Mouse (Mus musculus) neutrophil, adult 5-6 weeks (primary cell): ENCODE results near the gene Ccrl2. TPM values are rescaled to one million over a fixed set of nuclear protein-coding genes. Genes with fewer than 3 reads are reported as not detected.

Experiments
- ATAC-seq: fragments of 151-379, 151-347 bp; 2 replicates; pipeline ENCODE4 v1.8.0; 2017; ENCODE audit warnings: mild to moderate bottlenecking, moderate TSS enrichment; ENCODE audit not compliant: insufficient number of reproducible peaks, poor library complexity, low FRiP score, severe bottlenecking; ENCODE audit errors: extremely low read depth
- total RNA-seq: library from RNA; stranded (forward); fragments of 200-1000 nt; gene quantifications from 2 replicates; pipeline ENCODE4 v1.2.3, GENCODE M21; 2017

Ccrl2 gene
- total RNA-seq: 12.0 and 12.5 TPM in 2 replicates

DNA sequence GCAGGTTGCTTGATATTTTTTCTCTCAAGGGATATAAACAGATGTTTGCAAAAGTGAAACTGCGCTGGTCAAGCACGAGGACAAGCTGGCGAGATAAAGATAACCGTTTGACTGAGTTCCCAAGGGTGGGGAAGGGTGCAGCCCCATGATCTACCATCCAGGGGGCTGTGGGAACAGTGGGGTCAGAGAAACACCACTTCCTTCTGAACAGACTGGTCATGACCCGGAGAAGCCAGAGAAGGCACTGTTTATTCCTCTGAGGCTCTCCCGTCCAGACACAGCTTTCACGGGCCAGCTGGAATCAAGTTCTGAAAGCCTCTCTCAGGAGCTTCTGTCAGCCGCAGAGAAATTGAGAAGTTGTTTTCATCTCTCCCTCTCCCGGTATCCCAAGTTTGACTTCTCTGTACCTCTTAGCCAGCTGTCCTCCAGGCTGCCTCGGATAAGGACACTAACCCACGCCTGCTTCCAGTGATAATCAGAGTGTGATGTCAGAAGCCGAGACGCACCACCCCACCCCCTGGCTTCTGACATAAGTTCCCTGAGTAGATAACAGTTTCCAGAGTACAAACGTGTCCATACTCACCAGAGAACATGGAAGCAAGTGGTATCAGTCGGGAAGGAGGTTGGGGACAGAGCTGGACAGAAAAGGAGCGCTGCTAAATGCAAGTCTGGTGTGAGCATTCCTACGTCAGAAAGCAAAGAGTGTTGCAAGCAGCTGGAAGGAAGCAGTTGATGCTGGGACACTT lies at the start of gene Ccrl2:
TSS of gene Ccrl2 (minus strand) at position 722 of the 746 bp plus-strand sequence.
- peak; percentile 28; the same call in 1 of the 2 replicates for ATAC-seq

DNA sequence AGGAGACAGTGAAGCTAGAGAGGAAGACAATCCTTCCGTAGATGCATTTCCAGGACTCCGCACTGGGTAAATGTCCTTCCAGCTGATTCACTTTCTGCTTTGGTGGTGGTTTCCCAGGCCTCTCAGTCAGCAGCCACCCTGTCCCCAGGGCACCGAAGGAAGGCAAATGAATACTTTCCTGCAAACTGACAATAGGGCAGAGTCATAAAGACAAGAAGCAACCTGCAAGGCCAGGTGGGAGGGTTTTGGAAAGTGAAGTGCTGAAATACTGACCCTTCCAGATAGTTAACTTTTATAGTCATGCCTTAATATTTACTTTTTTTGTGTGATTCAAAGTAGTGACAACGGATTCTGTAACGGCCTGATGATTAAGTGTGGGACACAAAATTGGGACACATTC lies 46.6 kb upstream of the Ccrl2 start:
- ATAC-seq: no peak

DNA sequence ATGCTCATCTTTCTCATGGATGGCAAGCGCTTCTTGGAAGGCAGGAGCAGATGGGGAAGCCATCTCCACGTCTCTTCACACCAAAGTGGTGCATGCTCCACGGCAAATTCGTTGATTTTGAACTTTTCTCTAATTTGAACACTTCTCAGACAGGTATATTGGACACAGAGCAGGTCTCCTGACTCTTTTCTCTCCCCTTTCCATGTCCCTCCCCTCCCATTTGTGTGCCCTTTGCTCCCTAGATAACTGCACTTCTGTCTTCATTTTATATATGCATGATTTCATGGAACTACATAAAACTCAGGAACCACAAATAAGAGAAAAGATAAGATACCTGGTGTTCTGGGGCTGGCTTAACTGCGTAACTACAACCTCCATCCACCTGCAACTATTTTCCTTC lies 46.0 kb upstream of the Ccrl2 start:
- ATAC-seq: no peak

DNA sequence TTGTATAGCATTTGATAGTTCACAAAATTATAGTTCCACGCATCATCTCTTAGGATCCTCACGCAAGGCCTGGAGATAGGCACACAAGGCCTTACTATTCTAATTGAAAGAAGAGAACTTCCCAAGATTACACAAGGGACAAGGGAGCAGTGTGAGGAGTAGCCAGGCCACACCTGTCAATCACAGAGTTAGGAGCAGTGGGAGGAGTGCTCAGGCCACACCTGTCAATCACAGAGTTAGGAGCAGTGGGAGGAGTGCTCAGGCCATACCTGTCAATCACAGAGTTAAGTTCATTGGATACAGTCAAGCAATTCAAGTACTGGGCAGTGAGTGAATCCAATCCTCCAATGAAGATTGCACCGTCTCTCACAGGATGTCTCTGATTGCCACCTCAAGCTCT lies 43.1 kb upstream of the Ccrl2 start:
- ATAC-seq: no peak

DNA sequence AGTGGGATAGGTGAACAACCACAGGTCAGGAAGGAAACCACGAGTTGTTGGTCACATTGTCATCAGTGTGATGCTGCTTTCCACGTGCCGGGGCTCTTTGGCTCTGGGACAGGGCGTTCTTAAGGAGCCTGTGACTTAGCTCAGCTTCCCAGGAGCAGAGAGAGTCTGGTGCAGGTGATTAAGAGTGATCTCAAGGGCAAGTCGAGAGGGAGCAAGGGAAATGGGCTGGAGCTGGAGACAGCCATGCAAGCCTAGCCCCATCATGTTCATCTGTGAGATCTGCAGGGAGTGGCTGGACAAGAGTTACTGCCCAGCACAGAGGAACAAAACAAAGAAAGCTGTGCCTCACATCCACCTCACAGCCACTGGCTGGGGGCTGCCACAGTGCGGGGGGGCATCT lies 40.2 kb upstream of the Ccrl2 start:
- no peak for ATAC-seq

DNA sequence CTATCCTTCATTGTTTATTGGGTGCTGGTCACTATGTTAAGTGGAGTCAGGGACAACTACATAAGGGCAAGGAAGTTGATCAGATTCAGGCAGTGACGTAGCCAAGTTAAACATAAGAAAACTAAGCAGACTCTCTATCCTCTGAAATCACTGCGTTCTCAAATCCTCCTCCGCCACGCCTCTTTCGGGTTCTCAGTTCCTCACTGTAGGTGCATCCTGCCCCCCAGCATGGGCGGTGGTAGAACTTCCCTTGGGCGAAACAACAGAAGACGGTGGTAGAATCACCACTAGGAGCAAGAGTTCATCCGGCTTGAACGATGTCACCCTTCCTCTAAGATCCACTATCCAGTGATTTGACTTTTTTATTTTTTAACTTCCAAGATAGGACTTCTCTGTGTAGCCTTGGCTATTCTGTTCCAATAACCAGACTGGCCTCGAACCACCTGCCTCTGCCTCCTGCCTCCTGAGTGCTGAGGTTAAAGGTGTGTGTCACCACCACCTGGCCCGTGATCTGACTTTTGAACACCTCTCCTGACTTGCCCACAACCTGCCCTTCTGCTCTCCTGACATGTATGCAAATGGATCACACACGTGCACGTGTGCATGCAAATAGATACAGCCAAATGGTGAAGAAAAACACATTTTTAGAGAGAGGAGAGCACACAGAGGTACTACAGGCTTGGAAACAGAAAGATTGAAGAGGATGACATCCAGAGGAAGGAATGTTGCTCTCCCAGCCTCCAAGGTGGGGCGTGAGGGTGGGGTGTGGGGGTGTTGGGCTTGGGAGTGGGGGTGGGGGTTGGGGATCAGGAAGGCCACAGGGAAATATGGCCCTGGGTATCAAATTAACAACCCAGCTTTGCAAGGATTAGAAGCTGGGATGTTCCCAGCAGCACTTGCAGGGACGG lies 39.4 kb upstream of the Ccrl2 start:
- no peak for ATAC-seq

DNA sequence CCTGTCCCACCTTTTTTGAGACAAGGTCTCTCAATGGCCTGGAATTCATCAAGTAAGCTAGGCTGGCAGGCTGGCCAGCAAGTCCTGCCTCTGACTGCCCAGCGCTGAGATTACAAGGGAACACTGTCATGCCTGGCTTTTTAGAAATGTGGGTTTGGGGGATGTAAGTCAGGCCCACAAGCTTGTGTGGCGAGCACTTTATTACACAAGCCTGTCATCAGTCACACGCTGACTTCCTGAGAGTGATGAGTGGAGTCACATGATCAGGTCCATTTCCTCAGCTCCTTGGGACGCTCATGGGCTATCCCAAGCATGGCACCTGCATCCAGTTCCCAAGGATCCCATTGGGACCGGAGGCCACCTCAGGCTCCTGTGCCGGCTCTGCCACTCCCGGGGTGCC lies 38.4 kb upstream of the Ccrl2 start:
- ATAC-seq: no peak

DNA sequence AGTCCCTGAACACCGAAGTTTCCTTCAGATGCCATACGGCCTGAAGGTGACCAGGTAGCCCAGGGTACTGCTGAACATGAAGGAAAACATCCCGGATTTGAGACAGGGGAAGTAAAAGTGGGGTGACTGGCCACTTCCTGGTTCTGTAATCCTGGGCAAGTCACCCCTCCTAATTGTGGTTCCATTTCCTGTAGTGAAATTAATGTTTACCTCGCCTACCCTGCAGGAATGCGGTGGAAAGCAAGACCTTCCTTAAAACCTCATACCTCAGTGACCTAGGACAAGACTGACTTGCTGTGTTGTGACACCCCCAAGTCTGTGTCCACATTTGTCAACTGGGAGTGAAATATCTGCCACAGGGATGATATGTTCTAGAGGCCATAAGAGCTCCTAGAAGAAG lies 37.3 kb upstream of the Ccrl2 start:
- ATAC-seq: peak; percentile 28; the same call in 1 of the 2 replicates

DNA sequence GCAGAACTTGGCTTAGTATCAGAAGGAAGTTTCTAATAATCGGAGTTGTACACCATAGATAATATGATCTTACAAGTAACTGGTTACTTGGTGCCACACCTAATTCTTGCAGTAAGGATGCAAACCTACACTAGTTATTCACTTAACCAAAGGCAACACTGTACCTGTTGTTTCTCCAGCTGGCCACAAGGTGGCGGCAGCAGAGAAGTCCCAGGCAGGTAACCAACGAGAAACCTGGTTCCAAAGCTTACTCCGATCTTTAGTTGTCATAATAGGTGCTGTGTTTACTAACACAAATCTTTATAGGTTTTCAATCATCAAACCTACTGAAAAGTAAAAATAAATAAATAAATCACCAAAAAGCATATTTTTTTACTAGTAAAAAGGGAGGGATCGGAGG lies 35.8 kb upstream of the Ccrl2 start:
- ATAC-seq: peak; percentile 78

DNA sequence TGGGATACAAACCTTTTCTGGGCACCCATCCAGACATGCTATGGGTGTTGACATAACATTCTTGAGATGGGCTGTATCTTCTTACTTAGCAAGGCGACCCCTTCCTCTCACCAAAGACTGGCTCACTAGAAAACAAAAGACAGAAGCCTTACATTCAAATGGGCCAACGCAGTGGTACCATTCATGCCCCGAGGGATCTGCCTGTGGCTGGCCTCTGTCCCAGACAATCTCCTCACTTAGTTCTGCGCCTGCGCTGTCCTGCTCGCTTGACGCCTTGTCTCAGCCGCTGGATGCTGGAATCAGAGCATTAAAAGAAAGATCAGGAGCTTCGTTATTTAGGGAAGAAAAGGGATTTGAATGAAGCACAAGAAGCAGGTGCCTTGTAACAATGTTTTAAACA lies 35.3 kb upstream of the Ccrl2 start:
- no peak for ATAC-seq

DNA sequence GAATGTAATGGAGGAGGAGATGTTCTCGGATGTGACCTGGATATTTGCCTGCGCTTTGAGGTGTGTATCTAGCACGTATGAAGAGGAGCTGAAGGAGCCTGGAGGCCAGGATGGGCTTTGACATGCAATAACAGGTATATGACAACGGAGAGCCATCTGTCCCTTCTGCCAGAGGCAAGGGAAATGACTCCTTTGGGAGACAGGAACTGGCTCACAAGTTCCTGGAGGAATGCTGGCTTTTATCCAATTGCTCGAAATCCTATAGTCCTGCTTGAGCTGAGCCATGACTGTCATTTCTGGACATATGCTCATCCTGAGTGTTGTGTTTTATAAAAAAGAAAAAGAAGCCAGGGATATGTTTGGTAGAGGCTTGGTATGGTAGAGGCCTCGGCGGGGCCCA lies 31.6 kb upstream of the Ccrl2 start:
- no peak for ATAC-seq

DNA sequence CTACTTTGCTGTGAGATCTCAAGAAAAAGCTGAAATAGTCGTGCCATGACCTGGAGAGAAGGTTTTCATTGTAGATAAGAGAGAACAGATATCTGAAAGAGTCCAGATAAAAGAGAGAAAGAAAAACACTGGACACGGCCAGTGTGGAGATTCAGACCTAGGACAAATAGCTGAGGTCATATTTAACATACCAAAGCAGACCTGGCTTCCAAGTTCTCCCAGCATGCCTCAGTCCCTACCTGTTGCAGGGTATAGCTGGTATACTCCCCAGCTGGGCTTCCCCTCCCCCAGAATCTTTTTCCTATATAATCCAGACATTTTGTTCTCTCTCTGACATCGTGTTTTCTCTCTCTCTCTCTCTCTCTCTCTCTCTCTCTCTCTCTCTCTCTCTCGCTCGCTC lies 30.6 kb upstream of the Ccrl2 start:
- ATAC-seq: no peak

DNA sequence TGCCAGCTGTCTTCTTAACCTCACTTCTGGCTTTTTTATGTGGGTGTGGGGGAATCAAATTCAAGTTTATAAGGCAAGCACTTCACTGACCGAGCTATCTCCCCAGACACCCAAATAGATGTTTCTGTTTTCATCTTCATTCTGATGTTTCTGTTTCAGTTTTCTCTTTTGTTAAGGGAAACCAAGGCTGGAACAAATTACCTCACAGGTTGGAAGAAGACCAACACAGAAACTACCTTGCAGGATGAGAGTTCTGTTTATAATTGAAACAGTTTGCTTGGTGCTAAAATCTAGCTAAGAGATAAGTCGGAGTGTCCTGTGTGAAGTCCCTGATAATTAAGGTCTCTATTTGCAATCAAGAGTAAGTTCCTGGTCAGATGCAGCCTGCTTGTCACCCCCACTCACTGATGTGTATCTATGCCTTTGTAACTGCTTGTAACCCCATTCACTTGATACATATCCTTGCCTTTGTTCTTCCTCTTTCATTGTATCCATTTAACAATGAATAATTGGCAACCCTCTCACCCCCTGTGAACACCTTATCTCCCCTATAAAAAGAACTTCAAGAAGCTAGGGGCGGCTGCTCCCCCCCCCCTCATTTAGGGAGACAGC lies 29.8 kb upstream of the Ccrl2 start:
- no peak for ATAC-seq

DNA sequence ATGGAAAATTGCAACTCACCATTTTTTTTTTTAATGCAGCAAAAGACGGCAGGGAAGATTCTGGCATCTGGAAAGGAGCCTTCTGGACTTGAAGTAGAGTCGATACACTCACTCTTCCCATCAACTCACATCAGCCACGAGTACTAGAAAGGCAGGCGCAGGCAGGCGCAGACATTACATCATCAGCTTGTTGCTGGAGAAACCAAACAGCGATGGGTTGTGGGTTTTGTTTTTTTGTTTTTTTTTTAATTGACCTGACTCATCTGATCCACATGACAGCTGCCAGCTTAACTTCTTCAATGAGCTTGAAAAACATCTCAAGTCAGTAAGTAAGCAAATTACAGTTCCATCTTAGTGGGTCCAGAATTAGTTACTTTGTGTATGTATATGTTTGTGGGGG lies 28.8 kb upstream of the Ccrl2 start:
- ATAC-seq: no peak

DNA sequence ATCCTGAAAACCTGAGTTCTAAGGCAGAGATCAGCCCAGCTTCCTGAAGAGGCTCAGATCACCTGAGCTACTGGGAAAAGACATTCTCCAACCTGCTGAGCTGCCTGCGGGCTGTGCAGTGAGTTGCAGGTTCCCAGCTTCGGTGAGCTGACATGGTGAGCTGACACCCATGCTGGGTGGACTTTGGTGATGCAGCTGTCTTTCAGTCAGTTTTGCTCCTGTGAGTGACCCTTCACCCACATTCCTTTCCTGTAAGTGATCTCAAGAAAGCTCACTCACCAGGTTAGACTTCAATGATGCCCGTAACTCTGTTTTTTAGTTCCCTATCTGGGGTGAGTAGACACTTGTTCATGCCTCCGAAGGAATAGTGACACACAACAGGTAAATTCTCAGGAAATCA lies 28.0 kb upstream of the Ccrl2 start:
- ATAC-seq: no peak

DNA sequence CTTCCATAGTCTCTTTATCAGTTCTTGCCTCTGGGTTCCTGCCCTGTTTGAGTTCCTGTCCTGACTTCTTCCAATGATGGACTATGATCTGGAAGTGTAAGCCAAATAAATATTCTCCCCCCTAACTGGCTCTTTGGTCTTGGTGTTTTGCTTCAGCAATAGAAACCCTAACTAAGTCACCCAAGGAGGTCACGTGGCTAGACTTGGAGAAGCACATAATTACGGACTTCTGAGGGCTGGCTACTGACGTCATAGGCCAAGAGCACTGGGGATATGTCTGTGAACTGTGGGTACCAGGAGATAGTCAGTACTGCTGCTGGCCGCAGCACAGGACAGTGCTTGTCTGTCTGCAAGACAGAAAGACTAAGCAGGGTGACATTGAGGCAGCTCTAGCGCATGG lies 24.4 kb upstream of the Ccrl2 start:
- ATAC-seq: no peak

DNA sequence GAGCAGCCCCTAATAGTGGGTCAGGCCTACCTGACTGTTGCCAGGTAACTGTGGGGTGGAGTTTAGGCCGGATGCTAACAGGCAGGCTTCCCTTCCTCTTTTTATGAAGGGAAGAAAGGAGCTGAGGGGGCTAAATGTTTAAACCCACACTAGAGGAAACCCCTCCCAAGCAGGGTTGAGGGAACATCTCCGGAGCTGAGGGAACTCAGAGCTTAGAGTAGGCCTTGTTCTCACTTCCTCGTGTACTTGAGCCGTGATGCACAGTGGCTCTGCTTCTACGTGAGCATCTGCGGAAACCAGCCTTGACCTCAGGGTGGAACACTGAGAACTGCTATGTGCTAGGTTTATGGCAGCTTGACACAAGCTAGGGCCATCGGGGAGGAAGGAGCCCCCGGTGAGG lies 23.5 kb upstream of the Ccrl2 start:
- ATAC-seq: no peak

DNA sequence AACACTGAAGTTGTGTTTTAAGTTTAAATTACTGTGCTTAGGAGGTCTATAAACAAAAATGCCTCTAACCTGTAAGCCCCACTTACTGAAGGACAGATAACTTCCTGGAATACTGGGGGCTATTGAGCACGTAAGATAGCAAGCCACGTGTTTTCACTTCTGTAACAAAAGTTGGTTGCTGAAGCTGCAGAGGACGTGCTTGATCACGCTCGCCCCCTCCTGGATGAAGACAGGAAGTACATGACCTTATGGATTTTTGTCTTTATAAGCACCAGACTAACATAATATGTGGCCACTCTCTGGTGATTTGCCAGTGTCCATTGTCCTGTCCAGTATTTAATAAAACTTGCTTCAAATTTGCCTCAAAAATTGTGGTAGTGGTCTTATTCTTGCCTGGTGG lies 20.4 kb upstream of the Ccrl2 start:
- ATAC-seq: peak; percentile 58; the same call in 1 of the 2 replicates

DNA sequence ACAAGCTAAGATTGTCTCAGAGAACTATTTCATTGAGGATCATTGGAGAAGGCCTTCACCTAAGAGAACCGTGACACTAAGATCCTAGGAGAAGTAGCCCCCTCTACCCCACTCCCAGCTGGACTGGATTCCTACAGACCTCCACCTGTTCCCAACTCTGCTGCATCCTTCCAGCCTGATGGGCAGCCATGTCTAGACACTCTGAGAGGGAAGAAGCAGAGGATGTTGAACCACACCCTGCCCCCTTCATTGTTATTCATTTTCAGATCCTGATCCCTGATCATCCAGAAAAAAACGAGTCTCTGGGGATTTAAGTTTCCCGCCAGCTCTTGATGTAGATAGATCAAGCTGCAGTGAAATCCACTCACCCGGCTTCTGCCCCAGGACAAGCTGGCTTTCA lies 15.7 kb upstream of the Ccrl2 start:
- no peak for ATAC-seq

DNA sequence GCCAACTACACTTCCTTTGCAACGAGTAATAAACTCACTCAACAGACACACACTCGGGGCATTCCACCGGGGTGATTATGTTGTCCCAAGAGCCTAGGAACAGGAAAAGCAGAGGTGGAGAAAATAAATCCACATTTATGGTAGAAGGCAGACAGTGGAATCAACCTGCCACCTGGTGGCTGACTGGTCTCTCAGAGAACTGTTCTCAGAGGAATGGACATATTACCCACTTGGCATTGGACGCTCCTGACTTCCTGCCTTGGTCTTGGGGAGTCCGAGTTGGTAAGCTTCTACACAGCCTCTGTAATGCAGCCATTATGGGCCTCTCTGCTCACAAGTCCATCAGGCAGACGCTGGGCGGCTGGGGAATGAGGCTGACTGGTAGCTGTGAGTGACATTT lies 14.9 kb upstream of the Ccrl2 start:
- ATAC-seq: no peak
